Mouse (Mus musculus) WW6 (cell line): ENCODE measurements at regions not wholly inside any gene's neighbourhood (a gene's known extent, or its start where the extent isn't known, plus 50 kb on each side); places are given as distances from the start of the nearest gene placed in this dataset.

Experiments
- DNase-seq: peaks from one replicate; pipeline ENCODE4 v3.0.0-alpha.2; 2013; ENCODE audit warnings: low read depth, low spot score

- DNase-seq = no peak
These were observed 125.2 kb upstream of the Tent5a start for GRCm38 (mm10) chr9:85452196-85452857.

GRCm38 (mm10) chr9:85451349-85451748 lies 124.2 kb upstream of the Tent5a start:
- no peak for DNase-seq

GRCm38 (mm10) chr9:85450877-85451276 lies 123.7 kb upstream of the Tent5a start:
- DNase-seq = no peak

- no peak for DNase-seq
These were observed 122.3 kb upstream of the Tent5a start for GRCm38 (mm10) chr9:85449493-85449892.

GRCm38 (mm10) chr9:85442761-85443505 lies 115.8 kb upstream of the Tent5a start:
- DNase-seq = no peak

- DNase-seq = no peak
These were observed 112.5 kb upstream of the Tent5a start for GRCm38 (mm10) chr9:85439664-85440063.

GRCm38 (mm10) chr9:85432220-85432619 lies 105.1 kb upstream of the Tent5a start:
- no peak for DNase-seq

GRCm38 (mm10) chr9:85426809-85427208 lies 99.7 kb upstream of the Tent5a start:
- DNase-seq = no peak

- DNase-seq = no peak
These were observed 96.8 kb upstream of the Tent5a start for GRCm38 (mm10) chr9:85423908-85424307.

- DNase-seq = no peak
These were observed 87.2 kb upstream of the Tent5a start for GRCm38 (mm10) chr9:85414391-85414790.

- DNase-seq = no peak
These were observed 86.7 kb upstream of the Tent5a start for GRCm38 (mm10) chr9:85413813-85414212.

GRCm38 (mm10) chr9:85410643-85411296 lies 83.6 kb upstream of the Tent5a start:
- DNase-seq = no peak

- no peak for DNase-seq
These were observed 82.9 kb upstream of the Tent5a start for GRCm38 (mm10) chr9:85409974-85410506.

GRCm38 (mm10) chr9:85408461-85408860 lies 81.3 kb upstream of the Tent5a start:
- DNase-seq = no peak

GRCm38 (mm10) chr9:85407592-85407991 lies 80.4 kb upstream of the Tent5a start:
- DNase-seq = no peak

GRCm38 (mm10) chr9:85401736-85402135 lies 74.6 kb upstream of the Tent5a start:
- DNase-seq = no peak

GRCm38 (mm10) chr9:85400600-85401313 lies 73.6 kb upstream of the Tent5a start:
- no peak for DNase-seq

GRCm38 (mm10) chr9:85394975-85395374 lies 67.8 kb upstream of the Tent5a start:
- no peak for DNase-seq

- no peak for DNase-seq
These were observed 64.1 kb upstream of the Tent5a start for GRCm38 (mm10) chr9:85391283-85391682.

- no peak for DNase-seq
These were observed 61.7 kb upstream of the Tent5a start for GRCm38 (mm10) chr9:85388775-85389393.

- DNase-seq = no peak
These were observed 55.3 kb upstream of the Tent5a start for GRCm38 (mm10) chr9:85382413-85382812.
